Mouse (Mus musculus): ENCODE measurements around the gene Zfp13. TPM values are rescaled to one million over a fixed set of nuclear protein-coding genes. Genes with fewer than 3 reads are reported as not detected.

Zfp13 gene
- polyA plus RNA-seq, 1 experiment from 2014 or later: 6.7 TPM

GRCm38 (mm10) chr17:23585721-23586491, 13.4 kb downstream of the Zfp13 start:
- Histone ChIP-seq H3K4me1 (replicated peaks) (peaks cover 18% of the 10 kb centered on the region), H3K36me3 (peaks cover 5% of the 10 kb centered on the region; the same call in 1 of the 2 replicates), H3K4me3 (peak overlapping the region; percentile 71), H3K27me3 (no peaks in the 10 kb centered on the region), H3K27ac (no peak overlapping the region; the same call in 1 of the 2 replicates), H3K9ac (peak overlapping the region; percentile 71), H3K4me2 (peak overlapping the region; percentile 72), H3K9me3 (replicated peaks) (no peaks in the 10 kb centered on the region)
- 1% methylated on average over 22 of the region's 22 CpGs for WGBS
- peak; percentile 68; the same call in 1 of the 2 replicates for ATAC-seq (replicated peaks; ENCODE audit: insufficient number of reproducible peaks, insufficient read depth, low FRiP score, low read depth)

DNA sequence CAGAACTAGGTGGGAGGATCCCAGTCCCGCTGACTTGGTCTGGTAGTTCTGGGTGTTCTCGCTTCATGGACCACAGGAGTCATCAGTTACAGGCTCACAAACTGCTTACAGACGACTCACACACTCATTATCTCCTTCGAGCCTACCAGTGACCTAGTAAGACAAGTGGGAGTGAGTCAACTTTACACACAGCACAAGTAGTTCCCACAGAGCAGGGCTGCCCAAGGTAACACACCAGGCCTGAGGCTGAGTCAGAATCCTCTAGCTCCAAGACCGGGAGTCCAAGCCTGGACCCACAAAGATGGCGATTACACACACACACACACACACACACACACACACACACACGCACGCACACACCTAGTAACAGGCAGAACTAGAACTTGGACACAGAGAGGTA, 14.5 kb downstream of the Zfp13 start:
- 75% methylated on average over 8 of the region's 8 CpGs for WGBS
- Histone ChIP-seq H3K9me3 (replicated peaks) (no peaks in the 10 kb centered on the region), H3K4me3 (peak overlapping the region; percentile 71; the same call in 1 of the 2 replicates), H3K27me3 (no peaks in the 10 kb centered on the region), H3K9ac (no peak overlapping the region), H3K4me2 (peak overlapping the region; percentile 72), H3K4me1 (replicated peaks) (peaks cover 18% of the 10 kb centered on the region), H3K27ac (no peak overlapping the region), H3K36me3 (peaks cover 16% of the 10 kb centered on the region; the same call in 1 of the 2 replicates)
- no peak for ATAC-seq (replicated peaks; ENCODE audit: insufficient number of reproducible peaks, insufficient read depth, low FRiP score, low read depth)

DNA sequence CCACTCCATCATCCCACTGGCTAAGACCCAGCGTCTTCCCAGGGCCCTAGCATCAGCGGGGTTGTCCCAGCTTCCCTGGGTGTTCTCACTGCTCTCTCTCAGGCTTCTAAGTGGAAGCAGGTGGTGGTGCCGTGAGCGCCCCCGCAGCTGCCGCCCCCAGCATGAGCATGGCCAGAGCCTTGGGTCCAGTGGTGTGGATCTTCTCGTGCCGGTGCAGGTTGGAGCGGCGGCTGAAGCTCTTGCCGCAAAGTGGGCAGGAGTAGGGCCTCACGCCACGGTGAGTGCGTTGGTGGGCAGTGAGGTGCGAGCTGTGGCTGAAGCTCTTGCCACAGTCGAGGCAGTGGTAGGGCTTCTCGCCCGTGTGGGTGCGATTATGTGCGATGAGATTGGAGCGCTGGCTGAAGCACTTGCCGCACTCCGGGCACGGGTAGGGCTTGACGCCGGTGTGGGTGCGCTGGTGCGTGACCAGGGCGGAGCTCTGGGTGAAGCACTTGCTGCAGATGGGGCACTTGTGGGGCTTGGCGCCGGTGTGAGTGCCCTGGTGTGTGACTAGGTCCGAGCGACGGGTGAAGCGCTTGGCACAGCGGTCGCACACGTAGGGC, 23.2 kb downstream of the Zfp13 start:
- no peak overlapping the region for H3K4me2 ChIP-seq
- H3K9me3 ChIP-seq (replicated peaks): no peaks in the 10 kb centered on the region
- no peak overlapping the region for H3K9ac ChIP-seq
- peaks cover 63% of the 10 kb centered on the region for H3K36me3 ChIP-seq
- no peak overlapping the region for H3K27ac ChIP-seq
- WGBS: 94% methylated on average over 38 of the region's 38 CpGs
- no peaks in the 10 kb centered on the region for H3K27me3 ChIP-seq
- no peak overlapping the region for H3K4me3 ChIP-seq
- 0 out of 2 replicates have a peak, but pooled peaks have one; percentile 18 for ATAC-seq (replicated peaks; ENCODE audit: insufficient number of reproducible peaks, insufficient read depth, low FRiP score, low read depth)
- no peaks in the 10 kb centered on the region for H3K4me1 ChIP-seq (replicated peaks)

GRCm38 (mm10) chr17:23574130-23574529, 25.2 kb downstream of the Zfp13 start:
- Histone ChIP-seq H3K9ac (no peak overlapping the region), H3K27me3 (no peaks in the 10 kb centered on the region), H3K4me3 (no peak overlapping the region), H3K4me1 (replicated peaks) (no peaks in the 10 kb centered on the region), H3K27ac (no peak overlapping the region), H3K9me3 (replicated peaks) (no peaks in the 10 kb centered on the region), H3K36me3 (peaks cover 45% of the 10 kb centered on the region), H3K4me2 (no peak overlapping the region)
- no peak for ATAC-seq (replicated peaks; ENCODE audit: insufficient number of reproducible peaks, insufficient read depth, low FRiP score, low read depth)
- WGBS: 91% methylated on average over 8 of the region's 8 CpGs

DNA sequence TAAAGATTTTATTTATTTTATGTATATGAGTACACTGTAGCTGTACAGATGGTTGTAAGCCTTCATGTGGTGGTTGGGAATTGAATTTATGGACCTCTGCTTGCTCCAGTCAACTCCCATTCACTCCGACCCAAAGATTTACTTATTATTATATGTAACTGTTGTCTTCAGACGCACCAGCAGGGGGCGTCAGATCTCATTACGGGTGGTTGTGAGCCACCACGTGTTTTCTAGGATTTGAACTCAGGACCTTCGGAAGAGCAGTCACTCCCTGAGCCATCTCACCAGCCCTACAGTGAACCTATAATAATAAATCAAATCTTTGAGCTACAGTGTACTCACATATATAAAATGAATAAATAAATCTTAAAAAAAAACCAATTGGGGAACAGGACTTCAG, 27.2 kb downstream of the Zfp13 start:
- Histone ChIP-seq H3K9me3 (replicated peaks) (no peaks in the 10 kb centered on the region), H3K27ac (no peak overlapping the region), H3K9ac (no peak overlapping the region), H3K36me3 (peaks cover 31% of the 10 kb centered on the region), H3K27me3 (no peaks in the 10 kb centered on the region), H3K4me2 (no peak overlapping the region), H3K4me1 (replicated peaks) (no peaks in the 10 kb centered on the region), H3K4me3 (no peak overlapping the region)
- 76% methylated on average over 6 of the region's 6 CpGs for WGBS
- ATAC-seq (replicated peaks; ENCODE audit: insufficient number of reproducible peaks, insufficient read depth, low FRiP score, low read depth): no peak

- no peak overlapping the region for H3K9ac ChIP-seq
- H3K9me3 ChIP-seq (replicated peaks): no peaks in the 10 kb centered on the region
- H3K4me2 ChIP-seq: no peak overlapping the region
- H3K27ac ChIP-seq: no peak overlapping the region
- H3K4me1 ChIP-seq (replicated peaks): no peaks in the 10 kb centered on the region
- 18% methylated on average over 5 of the region's 5 CpGs for WGBS
- H3K4me3 ChIP-seq: no peak overlapping the region
- peaks cover 21% of the 10 kb centered on the region for H3K36me3 ChIP-seq
- ATAC-seq (replicated peaks; ENCODE audit: insufficient number of reproducible peaks, insufficient read depth, low FRiP score, low read depth): no peak
- no peaks in the 10 kb centered on the region for H3K27me3 ChIP-seq
Observed at GRCm38 (mm10) chr17:23571084-23571483, 28.2 kb downstream of the Zfp13 start.

DNA sequence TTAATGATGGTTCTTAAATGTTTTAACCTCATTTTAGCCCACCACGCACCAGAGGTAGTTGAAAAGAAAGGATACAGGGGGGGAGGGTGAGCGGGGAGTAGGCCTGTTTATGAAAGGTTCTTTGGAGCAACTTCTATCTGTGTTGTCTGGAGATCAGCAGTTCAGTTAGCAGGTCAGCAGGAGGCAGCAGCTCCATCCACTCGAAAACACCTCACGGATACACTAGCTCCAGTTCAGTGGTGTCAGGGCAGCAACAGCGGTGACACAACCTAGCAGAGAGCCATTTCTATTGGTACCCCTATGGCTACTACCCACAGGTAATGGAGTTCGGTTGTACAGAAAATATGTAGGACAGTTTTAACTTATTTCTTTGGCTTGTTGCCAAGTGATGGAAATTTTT, 29.3 kb downstream of the Zfp13 start:
- 0 out of 2 replicates have a peak, but pooled peaks have one; percentile 56 for ATAC-seq (replicated peaks; ENCODE audit: insufficient number of reproducible peaks, insufficient read depth, low FRiP score, low read depth)
- Histone ChIP-seq H3K27me3 (no peaks in the 10 kb centered on the region), H3K9me3 (replicated peaks) (no peaks in the 10 kb centered on the region), H3K27ac (no peak overlapping the region), H3K4me1 (replicated peaks) (peaks cover 3% of the 10 kb centered on the region), H3K4me2 (no peak overlapping the region), H3K36me3 (peaks cover 11% of the 10 kb centered on the region), H3K9ac (no peak overlapping the region), H3K4me3 (no peak overlapping the region)
- WGBS: 36% methylated on average over 6 of the region's 6 CpGs

- no peaks in the 10 kb centered on the region for H3K36me3 ChIP-seq
- no peak overlapping the region for H3K27ac ChIP-seq
- H3K9me3 ChIP-seq (replicated peaks): no peaks in the 10 kb centered on the region
- 36% methylated on average over 5 of the region's 5 CpGs for WGBS
- H3K4me2 ChIP-seq: no peak overlapping the region
- peaks cover 7% of the 10 kb centered on the region for H3K4me1 ChIP-seq (replicated peaks)
- H3K27me3 ChIP-seq: no peaks in the 10 kb centered on the region
- ATAC-seq (replicated peaks; ENCODE audit: insufficient number of reproducible peaks, insufficient read depth, low FRiP score, low read depth): no peak
- H3K4me3 ChIP-seq: no peak overlapping the region
- no peak overlapping the region for H3K9ac ChIP-seq
Observed at GRCm38 (mm10) chr17:23568370-23568769, 30.9 kb downstream of the Zfp13 start.

- WGBS: 43% methylated on average over 5 of the region's 5 CpGs
- H3K27me3 ChIP-seq: no peaks in the 10 kb centered on the region
- H3K9me3 ChIP-seq (replicated peaks): no peaks in the 10 kb centered on the region
- H3K4me3 ChIP-seq: no peak overlapping the region
- H3K9ac ChIP-seq: no peak overlapping the region
- no peak for ATAC-seq (replicated peaks; ENCODE audit: insufficient number of reproducible peaks, insufficient read depth, low FRiP score, low read depth)
- no peaks in the 10 kb centered on the region for H3K36me3 ChIP-seq
- H3K27ac ChIP-seq: no peak overlapping the region
- H3K4me1 ChIP-seq (replicated peaks): peaks cover 13% of the 10 kb centered on the region
- H3K4me2 ChIP-seq: no peak overlapping the region
Observed at GRCm38 (mm10) chr17:23566787-23567186, 32.5 kb downstream of the Zfp13 start.

DNA sequence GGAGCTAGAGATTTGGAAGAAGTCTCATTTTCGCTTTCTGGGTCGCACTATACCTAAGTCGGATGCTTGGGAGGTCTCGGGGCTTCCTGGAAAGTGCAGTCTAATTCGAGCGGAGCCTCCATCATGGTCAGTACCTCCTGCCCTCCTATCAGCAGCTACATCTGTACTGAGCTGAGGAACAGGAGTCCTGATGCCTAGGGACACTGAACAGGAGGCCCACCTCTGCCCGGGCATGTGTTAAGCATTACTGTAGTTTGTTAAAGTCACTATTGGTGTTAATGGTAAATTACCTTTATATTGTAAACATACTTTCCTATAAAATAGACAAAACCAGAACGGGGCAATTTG, 34.9 kb downstream of the Zfp13 start:
- Histone ChIP-seq H3K27me3 (no peaks in the 10 kb centered on the region), H3K4me1 (replicated peaks) (peaks cover 13% of the 10 kb centered on the region), H3K9me3 (replicated peaks) (no peaks in the 10 kb centered on the region), H3K9ac (peak overlapping the region; percentile 67), H3K36me3 (peaks cover 12% of the 10 kb centered on the region), H3K4me2 (peak overlapping the region; percentile 71), H3K4me3 (peak overlapping the region; percentile 97), H3K27ac (peak overlapping the region; percentile 98)
- 0% methylated on average over 8 of the region's 8 CpGs for WGBS
- peak; percentile 61 for ATAC-seq (replicated peaks; ENCODE audit: insufficient number of reproducible peaks, insufficient read depth, low FRiP score, low read depth)

- no peaks in the 10 kb centered on the region for H3K27me3 ChIP-seq
- peaks cover 18% of the 10 kb centered on the region for H3K36me3 ChIP-seq
- H3K9me3 ChIP-seq (replicated peaks): no peaks in the 10 kb centered on the region
- H3K27ac ChIP-seq: peak within 1 kb of the TSS; percentile 98
- peak within 1 kb of the TSS; percentile 71 for H3K4me2 ChIP-seq
- peak within 1 kb of the TSS; percentile 97 for H3K4me3 ChIP-seq
- H3K9ac ChIP-seq: peak within 1 kb of the TSS; percentile 96
- ATAC-seq (replicated peaks; ENCODE audit: insufficient number of reproducible peaks, insufficient read depth, low FRiP score, low read depth): peak; percentile 96
- WGBS: 1% methylated on average over 59 of the region's 59 CpGs
- H3K4me1 ChIP-seq (replicated peaks): peaks cover 13% of the 10 kb centered on the region
Observed at GRCm38 (mm10) chr17:23563595-23564367, 35.5 kb downstream of the Zfp13 start, which contains the start of gene Zfp213. Gene Zfp213, minus strand, starts transcription at chr17:23564238.
